Mouse (Mus musculus) hindbrain, embryonic 16.5 days (tissue): Measurements from ENCODE around the gene Mmrn1. TPM values are rescaled to one million over a fixed set of nuclear protein-coding genes. Genes with fewer than 3 reads are reported as not detected.

ENCODE experiments used
- ATAC-seq: fragments of 200-750 bp; cut with Nextera tagmentation; 2 replicates; pipeline ENCODE4 v1.8.0; 2017; ENCODE audit warnings: moderate TSS enrichment, moderate library complexity
- H3K27ac ChIP-seq: fragments of 300-500 bp; sonication (generic); 2 replicates; pipeline ENCODE4 v1.5.1; 2014; ENCODE audit warnings: low read depth, mild to moderate bottlenecking, control low read depth, low read length, moderate library complexity
- H3K27me3 ChIP-seq: fragments of 300-500 bp; sonication (generic); replicated peaks from 2 replicates; pipeline ENCODE4 v1.6.1; 2014; ENCODE audit warnings: low read length; ENCODE audit not compliant: control insufficient read depth, insufficient read depth
- H3K36me3 ChIP-seq: fragments of 300-500 bp; sonication (generic); 2 replicates; pipeline ENCODE4 v1.6.1; 2014; ENCODE audit warnings: mild to moderate bottlenecking, low read length, moderate library complexity, mixed read lengths; ENCODE audit not compliant: control insufficient read depth, insufficient read depth
- H3K4me1 ChIP-seq: fragments of 300-500 bp; sonication (generic); 2 replicates; pipeline ENCODE4 v1.6.1; 2014; ENCODE audit warnings: low read depth, low read length; ENCODE audit not compliant: control insufficient read depth, insufficient read depth
- H3K4me2 ChIP-seq: fragments of 300-500 bp; sonication (generic); 2 replicates; pipeline ENCODE4 v1.6.1; 2014; ENCODE audit warnings: mild to moderate bottlenecking, low read length, control low read depth, moderate library complexity
- H3K4me3 ChIP-seq: fragments of 300-500 bp; sonication (generic); 2 replicates; pipeline ENCODE4 v1.5.1; 2014; ENCODE audit warnings: mild to moderate bottlenecking, low read length, control low read depth, moderate library complexity
- H3K9ac ChIP-seq: fragments of 300-500 bp; sonication (generic); 2 replicates; pipeline ENCODE4 v1.6.1; 2014; ENCODE audit warnings: low read depth, mild to moderate bottlenecking, control low read depth, low read length, moderate library complexity
- H3K9me3 ChIP-seq: fragments of 300-500 bp; sonication (generic); 2 replicates; pipeline ENCODE4 v1.6.1; 2014; ENCODE audit warnings: mild to moderate bottlenecking, low read length, moderate library complexity; ENCODE audit not compliant: control insufficient read depth
- WGBS: fragments of 180-500 bp; shearing (Covaris S2); extraction: QIAGEN DNeasy Blood & Tissue Kit; methylation state at CpG from one replicate; pipeline ENCODE4 v1.1.7; 2014; 5-methylcytosine and 5-hydroxymethylcytosine counted together
- polyA plus RNA-seq: library from polyadenylated mRNA; unstranded; fragments of >200 nt; fragmentation: Nextera tagmentation; extraction: Ambion mirVana; gene quantifications from 2 replicates; pipeline ENCODE4 v1.2.1, GENCODE M21; 2015

The Mmrn1 gene
- polyA plus RNA-seq, 1 experiment from 2014 or later: 1.1 TPM

GRCm38 (mm10) chr6:60996328-60996727 lies 71.6 kb downstream of the Mmrn1 start:
- no peak overlapping the region for H3K27ac ChIP-seq
- no peaks in the 10 kb centered on the region for H3K36me3 ChIP-seq
- H3K4me1 ChIP-seq: peaks cover 4% of the 10 kb centered on the region; the same call in 1 of the 2 replicates
- ATAC-seq: no peak
- no peak overlapping the region for H3K4me3 ChIP-seq
- WGBS: 65% methylated on average over 1 of the region's 1 CpGs
- 0 out of 2 replicates have a peak, but pooled peaks cover 2% of the 10 kb centered on the region for H3K9me3 ChIP-seq
- H3K27me3 ChIP-seq: no peaks in the 10 kb centered on the region
- H3K4me2 ChIP-seq: no peak overlapping the region
- H3K9ac ChIP-seq: no peak overlapping the region

- no peaks in the 10 kb centered on the region for H3K36me3 ChIP-seq
- H3K4me1 ChIP-seq: no peaks in the 10 kb centered on the region
- no peaks in the 10 kb centered on the region for H3K27me3 ChIP-seq
- H3K27ac ChIP-seq: no peak overlapping the region
- 0 out of 2 replicates have a peak, but pooled peaks cover 2% of the 10 kb centered on the region for H3K9me3 ChIP-seq
- H3K9ac ChIP-seq: no peak overlapping the region
- H3K4me2 ChIP-seq: no peak overlapping the region
- no peak for ATAC-seq
- no peak overlapping the region for H3K4me3 ChIP-seq
- 88% methylated on average over 6 of the region's 6 CpGs for WGBS
Measured at GRCm38 (mm10) chr6:61001003-61001790, 76.4 kb downstream of the Mmrn1 start.

- Histone ChIP-seq H3K9ac (no peak overlapping the region), H3K4me2 (no peak overlapping the region), H3K27me3 (no peaks in the 10 kb centered on the region), H3K9me3 (0 out of 2 replicates have a peak, but pooled peaks cover 2% of the 10 kb centered on the region), H3K4me3 (no peak overlapping the region), H3K27ac (no peak overlapping the region), H3K4me1 (no peaks in the 10 kb centered on the region), H3K36me3 (no peaks in the 10 kb centered on the region)
- WGBS: 25% methylated on average over 3 of the region's 3 CpGs
- ATAC-seq: peak; percentile 24; the same call in 1 of the 2 replicates
Measured at GRCm38 (mm10) chr6:61003916-61004765, 79.4 kb downstream of the Mmrn1 start.

DNA sequence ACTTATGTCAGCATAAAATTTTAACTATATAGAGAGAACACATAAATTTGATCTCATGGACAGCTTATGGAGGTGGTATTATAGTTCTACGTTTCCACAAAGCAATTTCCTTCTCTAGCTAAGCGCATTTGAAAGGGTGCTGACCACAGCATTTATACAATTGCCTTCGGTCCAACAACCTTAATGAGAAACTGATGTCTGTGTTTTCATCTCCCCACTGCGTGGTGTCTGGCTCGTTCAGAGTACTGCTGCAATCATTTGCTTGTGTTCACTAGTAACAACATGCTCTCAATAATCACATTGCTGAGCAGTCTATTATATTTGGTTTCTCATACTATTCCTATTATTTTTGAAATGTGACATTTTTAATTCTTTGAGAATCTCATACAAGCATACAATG lies 89.0 kb downstream of the Mmrn1 start:
- no peak overlapping the region for H3K4me2 ChIP-seq
- no peaks in the 10 kb centered on the region for H3K27me3 ChIP-seq
- peak; percentile 50; the same call in 1 of the 2 replicates for ATAC-seq
- H3K4me3 ChIP-seq: no peak overlapping the region
- H3K9ac ChIP-seq: no peak overlapping the region
- WGBS: 56% methylated on average over 5 of the region's 5 CpGs
- no peaks in the 10 kb centered on the region for H3K4me1 ChIP-seq
- no peaks in the 10 kb centered on the region for H3K36me3 ChIP-seq
- no peak overlapping the region for H3K27ac ChIP-seq
- H3K9me3 ChIP-seq: no peaks in the 10 kb centered on the region

DNA sequence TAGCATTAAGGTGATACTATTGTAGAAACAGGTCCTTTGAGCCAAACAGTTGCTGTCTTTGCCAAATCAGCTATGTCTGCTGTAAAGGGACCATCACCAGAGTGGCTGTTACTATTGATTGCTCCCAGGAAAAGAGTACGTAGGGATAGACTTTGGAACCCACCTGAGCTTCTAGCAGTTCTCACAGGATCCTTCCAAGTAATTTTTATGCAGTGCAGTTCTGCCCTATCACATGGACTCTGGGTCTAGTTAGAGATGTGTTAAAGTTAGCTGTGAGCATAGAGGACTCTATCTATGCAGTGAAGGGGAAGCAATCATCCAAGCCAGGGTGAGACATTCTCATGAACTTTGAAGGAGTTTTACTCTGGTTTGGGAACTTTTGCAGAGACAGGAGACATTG lies 94.9 kb downstream of the Mmrn1 start:
- no peak for ATAC-seq
- no peak overlapping the region for H3K4me3 ChIP-seq
- no peak overlapping the region for H3K27ac ChIP-seq
- no peaks in the 10 kb centered on the region for H3K9me3 ChIP-seq
- no peaks in the 10 kb centered on the region for H3K4me1 ChIP-seq
- H3K4me2 ChIP-seq: no peak overlapping the region
- no peaks in the 10 kb centered on the region for H3K36me3 ChIP-seq
- H3K27me3 ChIP-seq: no peaks in the 10 kb centered on the region
- 89% methylated on average over 1 of the region's 1 CpGs for whole genome bisulfite sequencing
- H3K9ac ChIP-seq: no peak overlapping the region

DNA sequence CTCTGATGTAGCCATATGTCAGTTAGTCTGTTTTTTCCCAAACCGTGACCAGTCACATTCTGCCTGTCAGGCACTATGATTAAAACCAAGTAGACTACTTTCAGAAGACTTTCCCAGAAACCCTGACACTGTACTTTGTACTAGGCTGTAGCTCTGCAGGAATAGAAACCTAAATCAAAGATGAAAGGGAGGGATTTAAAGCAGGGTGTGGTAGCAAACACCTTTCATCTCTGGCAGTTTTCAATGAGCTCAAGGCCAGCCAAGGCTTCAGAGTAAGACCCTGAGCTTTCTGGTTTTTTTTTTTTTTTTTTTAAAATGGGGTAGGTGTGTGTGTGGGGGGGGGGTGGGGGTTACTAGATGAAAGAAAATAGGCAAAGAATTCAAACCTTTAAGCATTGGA lies 96.2 kb downstream of the Mmrn1 start:
- no peaks in the 10 kb centered on the region for H3K9me3 ChIP-seq
- H3K27ac ChIP-seq: no peak overlapping the region
- H3K27me3 ChIP-seq: no peaks in the 10 kb centered on the region
- H3K9ac ChIP-seq: no peak overlapping the region
- WGBS: 64% methylated on average over 1 of the region's 1 CpGs
- no peak overlapping the region for H3K4me2 ChIP-seq
- no peaks in the 10 kb centered on the region for H3K4me1 ChIP-seq
- H3K4me3 ChIP-seq: no peak overlapping the region
- no peaks in the 10 kb centered on the region for H3K36me3 ChIP-seq
- no peak for ATAC-seq

- ATAC-seq: no peak
- no peaks in the 10 kb centered on the region for H3K36me3 ChIP-seq
- H3K27ac ChIP-seq: no peak overlapping the region
- H3K9me3 ChIP-seq: no peaks in the 10 kb centered on the region
- no peak overlapping the region for H3K4me2 ChIP-seq
- no peak overlapping the region for H3K4me3 ChIP-seq
- H3K27me3 ChIP-seq: no peaks in the 10 kb centered on the region
- no peaks in the 10 kb centered on the region for H3K4me1 ChIP-seq
- 85% methylated on average over 1 of the region's 1 CpGs for WGBS
- no peak overlapping the region for H3K9ac ChIP-seq
Measured at GRCm38 (mm10) chr6:61033251-61033650, 108.5 kb downstream of the Mmrn1 start.
